Mouse (Mus musculus) layer of hippocampus, adult 9-10 months (tissue): ENCODE results near the gene Ccdc69.

ENCODE experiments used
- DNase-seq: peaks from one replicate; pipeline ENCODE4 v3.0.0; 2022; ENCODE audit warnings: low spot score

Gene Ccdc69

GRCm38 (mm10) chr11:55036601-55037000 is 41.3 kb downstream of the Ccdc69 start:
- DNase-seq = no peak

GRCm38 (mm10) chr11:55033040-55033660 is 44.8 kb downstream of the Ccdc69 start, which contains the start of gene Anxa6:
Anxa6 (minus strand) TSS chr11:55033445.
- no peak for DNase-seq

DNA sequence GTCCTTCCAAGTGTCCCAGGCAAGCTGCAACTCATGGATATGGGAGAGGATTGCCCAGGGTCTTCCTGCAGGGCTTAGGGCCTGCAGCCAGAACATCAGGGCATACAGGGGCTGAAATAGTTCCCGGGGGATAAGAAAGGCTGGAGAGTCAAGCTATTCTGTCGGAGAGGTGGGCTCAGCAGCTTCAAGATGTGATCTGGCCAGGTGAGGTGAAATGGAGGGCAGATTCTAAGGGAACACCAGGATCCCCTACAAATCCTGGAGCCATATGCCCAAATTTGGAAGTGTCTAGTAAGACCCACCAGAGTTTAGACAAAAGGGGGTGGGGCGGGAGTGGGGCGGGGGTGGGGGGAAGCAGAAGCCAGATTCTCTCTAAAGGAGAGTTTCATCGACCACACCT is 45.6 kb downstream of the Ccdc69 start:
- no peak for DNase-seq

DNA sequence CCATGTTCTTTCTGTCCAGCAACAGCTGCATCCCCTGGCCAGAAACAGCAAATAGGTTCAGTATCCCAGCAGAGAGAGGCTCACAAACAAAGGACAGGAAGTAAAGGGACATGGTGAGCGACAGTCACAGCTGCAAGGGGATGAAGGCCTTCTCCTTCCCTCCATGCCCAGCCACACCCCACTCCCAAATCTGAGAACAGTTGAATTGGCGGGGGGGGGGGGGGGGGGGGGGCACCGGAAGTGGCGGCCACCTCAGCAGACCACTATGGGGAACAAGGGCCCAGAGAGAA is 46.0 kb downstream of the Ccdc69 start:
- DNase-seq = no peak

DNA sequence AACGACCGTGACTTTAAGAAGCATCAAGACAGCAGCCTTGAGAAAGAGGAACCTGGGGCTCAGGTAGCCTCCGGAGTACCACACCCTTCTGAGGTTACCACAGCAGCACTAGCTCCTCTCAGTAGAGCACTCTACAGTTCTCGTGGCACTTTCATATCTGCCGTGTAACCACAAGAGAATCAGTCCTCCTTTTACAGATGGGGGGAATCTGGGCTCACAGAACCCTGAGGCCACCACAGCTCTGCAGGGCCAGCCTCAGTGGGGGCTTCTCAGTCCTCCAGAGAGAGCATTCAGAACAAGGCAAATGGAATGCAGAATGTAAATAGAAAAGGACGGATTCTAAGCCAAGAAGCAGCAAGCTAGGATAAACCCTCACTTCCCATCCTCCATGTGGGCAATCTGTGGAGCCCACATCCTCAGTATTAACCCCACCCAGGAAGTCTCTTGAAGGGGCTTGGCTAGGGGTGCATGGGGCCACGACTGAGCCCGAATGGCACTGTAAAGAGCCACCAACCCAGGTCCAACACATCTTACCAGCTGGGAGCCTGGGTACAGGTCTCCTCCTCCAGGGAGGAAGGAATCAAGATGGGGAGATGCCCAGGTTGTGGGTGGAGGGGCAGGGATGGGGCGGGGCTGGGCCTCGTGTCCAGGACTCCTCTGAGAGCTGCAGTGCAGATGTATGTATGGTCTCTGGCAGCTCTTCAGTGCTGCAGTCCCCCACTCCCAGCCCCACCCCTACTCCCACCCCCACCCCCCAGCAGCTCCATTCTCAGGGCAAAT is 46.5 kb downstream of the Ccdc69 start:
- no peak for DNase-seq

DNA sequence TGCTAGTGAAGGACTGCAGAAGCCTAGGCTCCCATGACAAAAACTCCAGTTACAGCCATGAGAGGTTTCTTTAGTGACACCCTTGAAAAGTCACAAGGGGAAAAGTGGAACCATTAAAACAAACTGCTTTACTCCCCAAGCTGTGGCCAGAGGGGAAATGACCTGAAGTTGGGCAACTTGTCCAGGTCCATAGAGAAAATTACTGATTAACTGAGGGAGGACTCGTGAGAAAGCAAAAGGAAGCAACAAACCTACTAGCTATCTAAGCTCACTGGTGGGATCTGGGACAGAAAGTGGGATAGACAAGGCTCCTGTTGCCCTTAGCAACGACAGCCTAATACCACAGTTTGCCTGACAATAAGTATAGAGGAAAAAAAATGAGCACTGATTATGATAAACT is 49.4 kb downstream of the Ccdc69 start:
- DNase-seq = no peak

DNA sequence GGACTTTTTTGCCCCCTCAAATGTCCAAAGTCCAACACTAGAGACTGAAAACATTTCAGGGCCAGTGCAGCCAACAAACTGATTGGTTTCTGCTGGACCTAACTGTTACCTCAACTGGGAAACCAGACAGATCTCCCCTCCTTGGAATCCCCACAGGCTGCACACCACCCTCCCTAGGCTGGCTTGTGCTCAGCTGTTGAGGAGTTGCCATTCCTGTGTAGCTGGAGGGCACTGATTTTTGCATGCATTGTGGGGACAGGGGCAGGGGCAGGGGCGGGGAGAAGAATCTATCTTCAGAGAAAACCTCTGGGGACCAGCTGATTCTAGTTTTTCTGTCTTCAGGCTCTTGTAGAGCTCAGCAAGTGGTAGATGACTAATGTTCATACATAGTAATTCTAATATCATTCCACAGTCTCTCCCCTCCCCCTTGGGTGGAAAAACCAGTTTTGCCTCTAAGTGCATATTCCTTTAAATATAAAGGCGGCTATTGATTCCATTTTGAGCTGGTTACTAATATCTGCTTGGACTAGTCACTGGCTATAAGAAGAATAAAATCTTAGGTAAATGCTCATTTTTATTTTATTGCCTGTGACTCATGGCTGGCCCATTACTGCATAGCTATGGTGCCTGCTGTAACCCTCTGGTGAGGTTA is 50.6 kb downstream of the Ccdc69 start:
- DNase-seq = no peak

DNA sequence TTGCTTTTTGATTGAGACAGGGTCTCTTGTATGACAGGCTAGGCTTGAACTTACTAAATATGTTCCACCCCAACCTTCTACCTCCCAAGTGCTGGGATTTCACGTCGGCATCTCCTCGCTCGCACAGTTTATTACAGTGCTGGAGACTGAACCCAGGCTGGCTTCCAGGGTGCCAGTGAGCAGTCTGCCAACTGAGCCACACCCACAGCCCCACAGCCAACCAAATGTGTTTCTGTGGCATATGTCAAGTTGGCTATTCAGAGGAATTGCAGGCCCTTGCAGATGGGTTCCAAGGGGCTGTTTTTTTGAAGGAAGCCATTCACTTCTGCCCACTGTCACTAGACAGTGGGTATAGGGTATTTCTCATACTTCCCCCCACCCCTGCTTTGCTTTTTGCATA is 52.0 kb downstream of the Ccdc69 start:
- DNase-seq = no peak

GRCm38 (mm10) chr11:55023583-55023982 is 54.3 kb downstream of the Ccdc69 start:
- no peak for DNase-seq

DNA sequence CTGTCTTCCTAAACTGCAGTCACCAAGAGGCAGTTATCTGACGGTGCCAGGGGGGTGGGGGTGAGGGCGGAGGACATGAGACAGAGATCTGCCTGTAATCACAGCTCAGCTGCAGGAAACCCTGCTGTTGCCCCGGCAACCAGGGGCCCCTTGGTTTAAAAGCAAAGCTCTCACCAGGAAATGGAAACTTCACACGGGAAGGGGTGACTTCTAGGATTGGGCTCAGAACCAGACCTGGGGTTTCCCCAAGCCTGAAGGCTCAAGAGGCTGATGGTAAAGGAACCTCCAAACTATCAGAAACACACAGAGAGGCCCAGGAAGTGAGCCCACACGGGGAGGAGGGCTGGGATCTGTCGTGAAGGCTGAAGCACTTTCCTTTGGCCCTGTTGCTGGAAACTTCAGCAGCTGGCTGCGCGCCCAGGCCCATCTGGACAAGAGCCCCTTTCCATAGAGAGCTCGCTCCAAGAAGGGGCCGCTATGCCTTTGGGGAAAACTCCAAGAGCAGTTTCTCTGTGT is 54.8 kb downstream of the Ccdc69 start:
- DNase-seq = no peak

DNA sequence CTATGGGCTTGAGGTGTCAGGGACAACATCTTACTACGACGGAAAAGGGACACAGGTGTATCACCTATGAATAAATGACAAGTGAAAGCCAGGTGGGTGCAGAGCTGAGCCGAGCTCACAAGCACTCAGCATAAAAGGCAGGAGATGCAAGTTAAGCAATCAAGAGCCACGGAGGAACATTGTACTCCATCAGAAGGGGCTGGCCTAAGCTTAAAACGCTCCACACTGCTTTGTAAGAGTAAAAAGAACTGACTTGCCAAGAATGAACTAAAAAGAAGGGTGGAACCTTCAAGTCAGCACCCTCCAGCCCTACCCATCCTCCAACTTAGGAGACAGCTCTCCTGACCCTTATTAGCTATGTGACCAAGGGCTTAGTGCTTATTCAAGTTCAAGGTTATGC is 55.4 kb downstream of the Ccdc69 start:
- no peak for DNase-seq

GRCm38 (mm10) chr11:55021859-55022258 is 56.1 kb downstream of the Ccdc69 start:
- no peak for DNase-seq

- DNase-seq = no peak
Observed at GRCm38 (mm10) chr11:55021458-55021857, 56.5 kb downstream of the Ccdc69 start.

DNA sequence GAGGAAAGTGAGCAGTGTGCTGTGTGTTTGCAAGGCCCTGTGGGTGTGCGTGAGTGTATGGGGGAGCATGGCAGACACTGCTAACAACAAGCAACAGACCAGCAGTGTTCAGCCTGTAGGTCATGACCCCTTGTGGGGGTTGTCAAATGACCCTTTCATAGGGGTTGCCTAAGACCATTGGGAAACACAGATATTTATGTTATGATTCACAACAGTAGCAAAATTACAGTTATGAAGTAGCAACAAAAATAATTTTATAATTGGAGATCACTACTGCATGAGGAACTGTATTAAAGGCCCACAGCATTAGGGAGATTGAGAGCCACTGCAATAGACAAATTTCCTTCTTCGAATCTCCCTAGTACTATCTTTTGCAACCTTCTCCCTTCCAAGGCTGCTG is 58.2 kb downstream of the Ccdc69 start:
- DNase-seq = no peak

GRCm38 (mm10) chr11:55018034-55018433 is 59.9 kb downstream of the Ccdc69 start:
- no peak for DNase-seq

GRCm38 (mm10) chr11:55017201-55017600 is 60.7 kb downstream of the Ccdc69 start:
- DNase-seq = peak; percentile 32

- no peak for DNase-seq
Observed at GRCm38 (mm10) chr11:55016758-55017157, 61.2 kb downstream of the Ccdc69 start.

GRCm38 (mm10) chr11:55015831-55016241 is 62.1 kb downstream of the Ccdc69 start:
- DNase-seq = no peak

- no peak for DNase-seq
Observed at GRCm38 (mm10) chr11:55015264-55015663, 62.7 kb downstream of the Ccdc69 start.

GRCm38 (mm10) chr11:55013802-55014201 is 64.1 kb downstream of the Ccdc69 start:
- no peak for DNase-seq

- no peak for DNase-seq
Observed at GRCm38 (mm10) chr11:55012551-55013521, 65.1 kb downstream of the Ccdc69 start.

GRCm38 (mm10) chr11:55011440-55011839 is 66.5 kb downstream of the Ccdc69 start:
- no peak for DNase-seq
